Mouse (Mus musculus): Measurements from ENCODE around the gene Ccsap.

DNA sequence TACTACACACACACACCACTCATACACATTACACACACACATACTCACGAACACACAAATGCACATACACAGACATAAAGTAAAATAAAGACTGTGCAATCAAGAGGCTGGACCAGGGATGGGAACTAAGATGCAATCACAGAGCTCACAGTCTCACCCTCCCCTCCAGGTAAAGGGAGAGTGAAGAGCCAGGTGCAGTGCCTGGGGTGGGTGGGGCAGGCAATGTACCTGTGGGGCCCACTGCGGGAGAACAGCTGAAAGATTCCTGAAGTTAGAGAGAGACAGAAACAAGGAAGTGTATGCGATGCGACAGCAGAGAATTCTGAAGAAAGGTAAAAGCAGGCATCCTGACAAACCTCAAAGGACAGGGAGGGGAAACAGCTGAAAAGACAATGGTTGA, 65.2 kb downstream of the Ccsap start:
- TF ChIP-seq CTCF (IDR thresholded peaks at IDR 0.05; ENCODE audit: low read depth): no peak
- no peak for TF ChIP-seq EP300 (IDR thresholded peaks at IDR 0.05; ENCODE audit: low read depth)
